Mouse (Mus musculus) hindbrain, embryonic 11.5 days (tissue): ENCODE data around the gene Elmo1. TPM values are rescaled to one million over a fixed set of nuclear protein-coding genes. Genes with fewer than 3 reads are reported as not detected.
"Not testable (repeated sequence)": the region's sequence is repeated elsewhere in the genome, so short reads cannot be mapped to it uniquely, and the experiment has no call there.

ENCODE experiments used
- ATAC-seq: fragments of 200-750 bp; cut with Nextera tagmentation; 2 replicates; pipeline ENCODE4 v1.8.0; 2017; ENCODE audit warnings: mild to moderate bottlenecking, moderate TSS enrichment, moderate library complexity; ENCODE audit not compliant: low FRiP score
- DNase-seq: peaks from one replicate; pipeline ENCODE4 v3.0.0-alpha.2; 2015; ENCODE audit warnings: low spot score
- H3K27ac ChIP-seq: fragments of 300-500 bp; sonication (generic); 2 replicates; pipeline ENCODE4 v1.5.1; 2014; ENCODE audit warnings: mild to moderate bottlenecking, low read depth, low read length
- H3K27me3 ChIP-seq: fragments of 300-500 bp; sonication (generic); 2 replicates; pipeline ENCODE4 v1.6.1; 2014; ENCODE audit warnings: mild to moderate bottlenecking, low read length, moderate library complexity, mixed read lengths; ENCODE audit not compliant: control insufficient read depth, insufficient read depth
- H3K36me3 ChIP-seq: fragments of 300-500 bp; sonication (generic); 2 replicates; pipeline ENCODE4 v1.6.1; 2014; ENCODE audit warnings: mild to moderate bottlenecking, low read length, moderate library complexity, mixed read lengths; ENCODE audit not compliant: control insufficient read depth, insufficient read depth
- H3K4me1 ChIP-seq: fragments of 300-500 bp; sonication (generic); replicated peaks from 2 replicates; pipeline ENCODE4 v1.6.1; 2014; ENCODE audit warnings: low read length, mixed read lengths; ENCODE audit not compliant: control insufficient read depth, insufficient read depth
- H3K4me2 ChIP-seq: fragments of 300-500 bp; sonication (generic); replicated peaks from 2 replicates; pipeline ENCODE4 v1.6.1; 2014; ENCODE audit warnings: mild to moderate bottlenecking, low read depth, low read length
- H3K4me3 ChIP-seq: fragments of 300-500 bp; sonication (generic); 2 replicates; pipeline ENCODE4 v1.5.1; 2014; ENCODE audit warnings: low read depth, low read length
- H3K9ac ChIP-seq: fragments of 300-500 bp; sonication (generic); 2 replicates; pipeline ENCODE4 v1.6.1; 2014; ENCODE audit warnings: low read depth, low read length
- H3K9me3 ChIP-seq: fragments of 300-500 bp; sonication (generic); 2 replicates; pipeline ENCODE4 v1.6.1; 2016; ENCODE audit warnings: low read length; ENCODE audit not compliant: control insufficient read depth
- WGBS: fragments of 180-500 bp; shearing (Covaris S2); extraction: QIAGEN DNeasy Blood & Tissue Kit; methylation state at CpG from one replicate; pipeline ENCODE4 v1.1.7; 2014; 5-methylcytosine and 5-hydroxymethylcytosine counted together
- polyA plus RNA-seq: library from polyadenylated mRNA; unstranded; fragments of >200 nt; fragmentation: Nextera tagmentation; extraction: Ambion mirVana; gene quantifications from 2 replicates; pipeline ENCODE4 v1.2.1, GENCODE M21; 2014

The Elmo1 gene
- polyA plus RNA-seq, 1 experiment from 2014 or later: 22.9 TPM

DNA sequence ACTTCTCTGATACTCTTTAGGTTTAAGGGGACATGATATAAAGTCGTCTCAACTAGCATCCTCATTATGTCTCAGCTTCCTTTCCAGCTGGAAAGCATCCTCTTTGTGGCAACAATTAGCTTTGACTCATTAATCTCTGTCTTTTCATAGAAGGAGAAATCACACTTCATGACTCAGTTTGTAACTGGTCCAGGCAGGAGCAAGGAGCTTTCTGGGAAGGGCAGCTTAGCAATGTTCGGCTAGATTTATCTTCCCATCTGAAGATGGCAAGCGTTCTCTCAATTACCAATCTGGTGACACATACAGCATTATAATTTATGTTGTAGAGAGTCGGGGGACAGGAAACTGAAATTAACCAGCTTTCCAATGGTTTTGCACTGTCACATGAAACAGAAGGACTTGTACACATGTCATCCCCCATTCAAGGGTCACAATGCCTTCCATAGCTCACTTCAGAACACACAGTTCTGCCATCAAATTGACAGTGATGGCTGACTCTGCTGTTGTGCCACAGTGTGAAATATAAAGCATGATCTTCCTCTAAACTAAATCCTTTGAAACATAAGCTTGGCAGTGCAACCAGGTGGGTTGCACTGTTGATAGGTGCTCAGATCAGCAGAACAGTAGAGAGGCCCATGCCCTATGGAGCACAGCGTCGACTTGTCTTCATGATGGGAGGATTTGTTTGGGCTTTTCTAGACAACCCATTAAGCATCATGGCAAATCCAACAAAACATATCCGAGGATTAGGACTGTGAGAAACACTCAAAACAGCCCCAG lies 532.9 kb downstream of the Elmo1 start:
- Histone ChIP-seq H3K4me3 (no peak overlapping the region), H3K9me3 (no peaks in the 10 kb centered on the region), H3K36me3 (no peaks in the 10 kb centered on the region), H3K27me3 (no peaks in the 10 kb centered on the region), H3K27ac (no peak overlapping the region), H3K9ac (no peak overlapping the region), H3K4me2 (no peak overlapping the region), H3K4me1 (no peaks in the 10 kb centered on the region)
- 81% methylated on average over 7 of the region's 7 CpGs for WGBS
- DNase-seq: no peak
- ATAC-seq: no peak

DNA sequence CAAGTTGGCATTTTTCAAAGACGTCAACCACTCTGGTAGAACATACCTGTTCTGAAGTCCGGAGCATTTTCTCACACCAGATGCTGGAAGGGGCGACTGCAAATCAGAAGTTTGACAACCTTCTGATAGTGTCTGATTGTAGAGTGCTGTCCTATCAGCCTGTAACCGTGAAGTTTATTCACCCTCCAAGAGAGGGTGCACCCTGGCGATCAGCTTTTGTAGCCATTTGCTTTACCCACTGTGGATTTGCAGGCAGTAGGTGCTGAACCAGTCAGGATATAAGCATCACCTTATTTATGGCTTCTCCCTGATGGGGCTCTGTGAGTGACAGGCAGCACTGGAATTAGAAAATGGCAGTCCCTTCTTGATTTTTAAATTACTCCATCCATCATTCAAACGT lies 537.4 kb downstream of the Elmo1 start:
- Histone ChIP-seq H3K4me3 (no peak overlapping the region), H3K9ac (no peak overlapping the region), H3K27ac (no peak overlapping the region), H3K4me2 (no peak overlapping the region), H3K9me3 (no peaks in the 10 kb centered on the region), H3K4me1 (no peaks in the 10 kb centered on the region), H3K36me3 (no peaks in the 10 kb centered on the region), H3K27me3 (no peaks in the 10 kb centered on the region)
- ATAC-seq: no peak
- DNase-seq: no peak
- WGBS: 88% methylated on average over 6 of the region's 6 CpGs

- Histone ChIP-seq H3K9ac (no peak overlapping the region), H3K9me3 (no peaks in the 10 kb centered on the region), H3K4me3 (no peak overlapping the region), H3K27me3 (no peaks in the 10 kb centered on the region), H3K4me1 (no peaks in the 10 kb centered on the region), H3K36me3 (no peaks in the 10 kb centered on the region), H3K4me2 (no peak overlapping the region), H3K27ac (no peak overlapping the region)
- ATAC-seq (no peak), DNase-seq (no peak)
- 75% methylated on average over 5 of the region's 5 CpGs for WGBS
Measured at GRCm38 (mm10) chr13:20632477-20632876, 542.1 kb downstream of the Elmo1 start.

GRCm38 (mm10) chr13:20634679-20635078 lies 544.3 kb downstream of the Elmo1 start:
- H3K27me3 ChIP-seq, H3K9me3 ChIP-seq, H3K4me2 ChIP-seq, ATAC-seq, H3K4me3 ChIP-seq, DNase-seq, H3K27ac ChIP-seq, H3K9ac ChIP-seq, H3K36me3 ChIP-seq, H3K4me1 ChIP-seq: not testable (repeated sequence)
- 72% methylated on average over 2 of the region's 2 CpGs for WGBS

- Histone ChIP-seq H3K4me3 (no peak overlapping the region), H3K36me3 (no peaks in the 10 kb centered on the region), H3K27ac (no peak overlapping the region), H3K4me1 (no peaks in the 10 kb centered on the region), H3K27me3 (no peaks in the 10 kb centered on the region), H3K4me2 (no peak overlapping the region), H3K9ac (no peak overlapping the region), H3K9me3 (no peaks in the 10 kb centered on the region)
- no peak for ATAC-seq
- no peak for DNase-seq
- 70% methylated on average over 2 of the region's 2 CpGs for WGBS
Measured at GRCm38 (mm10) chr13:20635646-20636045, 545.2 kb downstream of the Elmo1 start.
